ENCODE assay signal across 21 mouse cellular contexts in genomic region chr1:62587536-62587935, GRCm38 (mm10).
DNase-seq lines count a peak whose midpoint lies in the region; ATAC-seq and TF ChIP-seq lines count a peak whose summit lies in the region.
"Had no signal": no experiment of that assay in that cellular context is flagged by ENCODE, and none has a peak within 500 bp of the region (broad histone marks: within the 10 kb centered on the region; RNA-seq: fewer than 3 reads in every experiment).

No protein-coding gene starts in this region.

- peak; percentile 65 to 67 for DNase-seq in cerebellum, postnatal 10 days
- DNase-seq in cerebellum, adult 8-10 months = no peak
- DNase-seq in heart, adult 11 months = peak; percentile 74
- no peak for DNase-seq in layer of hippocampus, adult 2 months (ENCODE audit: low spot score in 2 of 2)
- DNase-seq in layer of hippocampus, adult 8-10 months (ENCODE audit: low spot score in 2 of 2) = no peak
- DNase-seq in layer of hippocampus, postnatal 14 days (ENCODE audit: low spot score in 2 of 2) = peak; percentile 33 to 64
- no peak for DNase-seq in layer of hippocampus, adult 11-12 months (ENCODE audit: low spot score)
- DNase-seq: adrenal gland, adult 8-10 months; adrenal gland, postnatal 25 days; cerebellum, adult 18-20 months; cerebellum, adult 9-11 months; gastrocnemius, postnatal 25 days; heart, postnatal 14 days; heart, postnatal 4 days had no signal

- H3K4me1 ChIP-seq in heart, embryonic 12.5 days (replicated peaks) = peaks cover 9% of the 10 kb centered on the region

- no peak for TF ChIP-seq CTCF in layer of hippocampus, adult 2 months (conservative IDR thresholded peaks at IDR 0.05)

- 92% methylated on average over 6 of the region's 6 CpGs for WGBS in heart, embryonic 12.5 days

- no peak for ATAC-seq in heart, embryonic 12.5 days (ENCODE audit: insufficient number of reproducible peaks, low FRiP score)
- ATAC-seq: activated CD4-positive, CD25-positive, alpha-beta regulatory T cell, adult 4 months; forebrain, embryonic 13.5 days had no signal

- no peak overlapping the region for H3K4me3 ChIP-seq in heart, embryonic 12.5 days
- H3K4me3 ChIP-seq in layer of hippocampus, adult 2 months = no peak overlapping the region
- H3K4me3 ChIP-seq: forebrain, embryonic 10.5 days; forebrain, embryonic 13.5 days; heart, embryonic 13.5 days; intestine, embryonic 15.5 days had no signal

- no peaks in the 10 kb centered on the region for H3K27me3 ChIP-seq in heart, embryonic 12.5 days (replicated peaks)
- H3K27me3 ChIP-seq: forebrain, embryonic 13.5 days; heart, embryonic 13.5 days; intestine, embryonic 15.5 days had no signal

- no peak overlapping the region for H3K4me2 ChIP-seq in heart, embryonic 12.5 days
- H3K4me2 ChIP-seq: forebrain, embryonic 13.5 days; heart, embryonic 13.5 days; hindbrain, embryonic 14.5 days; intestine, embryonic 15.5 days had no signal

- no peak overlapping the region for H3K27ac ChIP-seq in heart, embryonic 12.5 days (ENCODE audit: poor library complexity, severe bottlenecking)
- 0 out of 2 replicates have a peak overlapping the region, but pooled peaks have one; percentile 28 for H3K27ac ChIP-seq in layer of hippocampus, adult 2 months
- H3K27ac ChIP-seq: forebrain, embryonic 10.5 days; forebrain, embryonic 13.5 days; heart, embryonic 13.5 days; hindbrain, embryonic 14.5 days; intestine, embryonic 15.5 days had no signal

- H3K9me3 ChIP-seq in heart, embryonic 12.5 days (replicated peaks) = no peaks in the 10 kb centered on the region
- H3K9me3 ChIP-seq: forebrain, embryonic 10.5 days; forebrain, embryonic 13.5 days; heart, embryonic 13.5 days; intestine, embryonic 15.5 days had no signal

- H3K9ac ChIP-seq in heart, embryonic 12.5 days = no peak overlapping the region
- H3K9ac ChIP-seq: forebrain, embryonic 13.5 days; heart, embryonic 13.5 days; hindbrain, embryonic 14.5 days; intestine, embryonic 15.5 days had no signal

- H3K36me3 ChIP-seq in heart, embryonic 12.5 days = no peaks in the 10 kb centered on the region
- H3K36me3 ChIP-seq: forebrain, embryonic 10.5 days; heart, embryonic 13.5 days; intestine, embryonic 15.5 days had no signal

Comparison
In these comparisons a context has a peak if more than half of its experiments do, and no peak if none do; other contexts are left out.
1. DNase-seq: peak in cerebellum, postnatal 10 days (2 of 2), heart, adult 11 months (single experiment) and layer of hippocampus, postnatal 14 days (2 of 2); none in cerebellum, adult 8-10 months (single experiment), layer of hippocampus, adult 2 months (0 of 2), layer of hippocampus, adult 8-10 months (0 of 2) and layer of hippocampus, adult 11-12 months (single experiment).